Mouse (Mus musculus): ENCODE data around the gene Ppia.

DNA sequence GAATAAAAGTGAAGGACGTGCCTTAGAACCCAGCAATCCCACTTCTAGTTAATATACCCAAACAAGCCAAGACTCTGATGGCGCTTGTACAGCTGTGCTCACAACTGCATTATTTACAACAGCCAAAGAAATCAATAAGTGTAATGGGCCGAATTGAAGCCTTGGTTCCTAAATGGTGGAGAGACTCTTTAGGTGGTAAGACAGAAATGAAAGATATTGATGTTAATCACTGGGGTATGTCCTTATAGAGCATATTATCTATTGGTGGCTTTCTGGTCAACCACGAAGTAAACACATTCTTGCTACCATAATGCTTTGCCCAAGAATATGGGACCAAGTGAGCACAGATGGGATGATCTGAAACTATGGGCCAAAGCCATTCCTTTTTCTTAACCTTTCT is 24.9 kb downstream of the Ppia start:
- no peak for TF ChIP-seq POLR2A (IDR thresholded peaks at IDR 0.05; ENCODE audit: low read depth, low read length)
- no peak for TF ChIP-seq CTCF (conservative IDR thresholded peaks at IDR 0.05; ENCODE audit: insufficient read depth, insufficient read length, low read depth, low read length)
